Mouse (Mus musculus) layer of hippocampus, adult 11-12 months (tissue): ENCODE measurements around the gene Bicra.
A peak's percentile ranks its signal among the peaks of the same experiment; 100 is the strongest.

Experiments
- DNase-seq: peaks from one replicate; pipeline ENCODE4 v3.0.0; 2022; ENCODE audit warnings: low spot score

The Bicra gene

DNA sequence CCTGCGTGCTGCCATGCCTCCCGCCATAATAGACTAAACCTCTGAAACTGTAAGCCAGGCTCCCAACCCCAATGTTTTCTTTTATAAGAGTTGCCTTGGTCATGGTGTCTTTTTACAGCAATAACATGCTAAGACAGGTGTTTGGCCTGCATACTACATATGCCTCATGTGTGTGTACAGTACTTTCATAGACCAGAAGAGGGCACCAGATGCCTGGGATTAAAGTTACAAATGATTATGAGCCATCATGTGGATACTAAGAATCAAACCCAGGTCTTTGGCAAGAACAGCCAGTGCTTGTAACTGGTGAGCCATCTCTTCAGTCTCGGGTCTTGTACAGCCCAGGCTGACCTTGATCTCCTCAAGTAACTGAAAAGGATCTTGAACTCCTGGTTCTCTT, 78.0 kb downstream of the Bicra start:
- DNase-seq, result no peak

DNA sequence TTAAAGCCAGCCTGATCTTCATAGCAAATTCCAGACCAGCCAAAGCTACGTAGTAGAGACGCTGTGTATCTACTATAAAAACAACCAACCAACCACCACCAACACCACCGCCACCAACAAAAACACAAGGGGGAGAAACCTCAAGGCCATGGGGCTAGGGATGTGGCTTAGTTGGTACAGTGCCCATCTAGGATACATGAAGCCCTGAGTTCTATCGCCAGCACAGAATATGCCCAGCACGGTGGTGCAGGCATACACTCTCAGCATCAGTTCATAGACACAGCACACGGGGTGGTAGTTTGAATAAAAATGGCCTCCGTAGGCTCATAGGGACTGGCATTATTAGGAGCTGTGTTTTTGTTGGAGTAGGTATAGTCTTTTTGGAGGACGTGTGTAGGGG, 79.4 kb downstream of the Bicra start:
- DNase-seq, result no peak

DNA sequence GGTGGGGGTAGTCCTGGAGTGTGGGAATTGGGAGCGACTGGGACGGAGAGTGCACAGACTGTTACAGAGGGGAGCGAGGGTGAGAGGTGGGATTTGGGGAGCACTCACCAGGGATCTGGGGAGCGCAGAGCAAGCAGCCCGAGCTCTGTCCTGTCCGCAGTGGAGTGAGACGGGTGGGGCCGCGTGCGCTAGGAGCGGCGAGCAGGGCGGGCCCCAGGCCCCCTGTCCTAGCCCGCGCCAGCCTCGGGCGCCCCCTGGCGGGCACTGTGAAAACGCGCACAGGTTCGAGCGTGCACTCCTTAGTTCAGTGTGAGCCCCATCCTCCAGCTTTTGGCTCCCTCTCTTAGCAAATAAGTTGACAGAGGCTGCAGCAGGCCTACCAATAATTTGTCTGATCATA, 80.4 kb downstream of the Bicra start, which contains the start of gene Ehd2:
Ehd2 (minus strand) TSS at position 256 of the 400 bp plus-strand sequence.
- peak; percentile 60 for DNase-seq

DNA sequence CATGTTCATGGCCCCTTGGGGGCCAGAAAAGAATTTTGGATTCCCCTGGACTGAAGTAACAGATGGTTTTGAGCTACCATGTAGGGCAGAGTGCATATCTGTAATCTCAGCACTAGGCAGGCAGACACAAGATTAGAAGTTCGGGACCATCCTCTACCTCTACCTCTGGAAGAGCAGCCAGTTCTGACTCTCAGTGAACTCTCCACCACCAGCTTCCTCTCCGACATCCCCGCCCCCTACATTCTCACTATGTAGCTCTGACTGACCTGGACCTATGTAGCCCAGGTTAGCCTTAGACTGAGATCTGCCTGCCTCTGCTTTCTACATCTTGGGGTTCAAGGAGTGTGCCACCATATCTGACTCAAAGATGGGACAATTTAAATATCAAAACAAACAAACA, 81.2 kb downstream of the Bicra start:
- no peak for DNase-seq

DNA sequence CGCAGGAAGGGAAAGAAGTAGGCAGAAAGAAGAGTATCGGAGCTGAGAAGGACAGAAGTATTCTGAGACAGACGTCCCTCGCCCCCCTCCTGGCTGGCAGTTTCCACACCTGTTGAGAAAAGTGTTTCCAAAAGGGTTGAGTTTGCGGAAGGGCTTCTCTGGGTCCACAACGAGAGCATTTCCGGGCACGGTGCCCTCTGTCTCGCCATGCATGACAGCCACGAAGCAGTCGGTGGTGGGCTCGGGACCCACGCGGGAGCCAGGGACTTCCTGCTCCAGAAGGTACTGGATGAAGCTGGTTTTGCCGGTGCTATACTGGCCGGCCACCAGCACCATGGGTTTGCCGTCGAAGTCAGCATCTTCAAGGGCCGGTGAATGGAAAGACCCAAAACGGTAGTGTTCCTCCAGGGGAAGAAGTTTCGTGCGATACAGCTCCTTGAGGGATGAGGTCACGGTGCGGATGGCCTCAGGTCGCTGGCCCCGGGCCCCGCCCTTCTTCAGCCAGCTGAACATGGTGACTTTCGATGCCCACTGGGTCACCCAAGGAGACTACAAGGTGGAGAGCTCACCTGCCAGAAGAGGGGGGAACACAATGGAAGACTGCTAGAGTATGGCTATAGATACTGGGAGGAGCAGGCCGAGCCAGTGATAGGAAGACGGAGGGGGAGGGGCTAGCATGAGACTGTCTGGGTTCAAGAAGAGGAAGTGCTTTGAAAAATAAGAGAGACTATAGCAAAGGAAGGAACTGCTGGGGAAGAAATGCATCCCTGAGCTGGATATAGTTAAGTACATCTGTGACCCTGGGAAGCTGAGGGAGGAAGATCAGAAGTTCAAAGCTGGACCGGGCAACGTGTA, 83.7 kb downstream of the Bicra start:
- DNase-seq, result no peak

DNA sequence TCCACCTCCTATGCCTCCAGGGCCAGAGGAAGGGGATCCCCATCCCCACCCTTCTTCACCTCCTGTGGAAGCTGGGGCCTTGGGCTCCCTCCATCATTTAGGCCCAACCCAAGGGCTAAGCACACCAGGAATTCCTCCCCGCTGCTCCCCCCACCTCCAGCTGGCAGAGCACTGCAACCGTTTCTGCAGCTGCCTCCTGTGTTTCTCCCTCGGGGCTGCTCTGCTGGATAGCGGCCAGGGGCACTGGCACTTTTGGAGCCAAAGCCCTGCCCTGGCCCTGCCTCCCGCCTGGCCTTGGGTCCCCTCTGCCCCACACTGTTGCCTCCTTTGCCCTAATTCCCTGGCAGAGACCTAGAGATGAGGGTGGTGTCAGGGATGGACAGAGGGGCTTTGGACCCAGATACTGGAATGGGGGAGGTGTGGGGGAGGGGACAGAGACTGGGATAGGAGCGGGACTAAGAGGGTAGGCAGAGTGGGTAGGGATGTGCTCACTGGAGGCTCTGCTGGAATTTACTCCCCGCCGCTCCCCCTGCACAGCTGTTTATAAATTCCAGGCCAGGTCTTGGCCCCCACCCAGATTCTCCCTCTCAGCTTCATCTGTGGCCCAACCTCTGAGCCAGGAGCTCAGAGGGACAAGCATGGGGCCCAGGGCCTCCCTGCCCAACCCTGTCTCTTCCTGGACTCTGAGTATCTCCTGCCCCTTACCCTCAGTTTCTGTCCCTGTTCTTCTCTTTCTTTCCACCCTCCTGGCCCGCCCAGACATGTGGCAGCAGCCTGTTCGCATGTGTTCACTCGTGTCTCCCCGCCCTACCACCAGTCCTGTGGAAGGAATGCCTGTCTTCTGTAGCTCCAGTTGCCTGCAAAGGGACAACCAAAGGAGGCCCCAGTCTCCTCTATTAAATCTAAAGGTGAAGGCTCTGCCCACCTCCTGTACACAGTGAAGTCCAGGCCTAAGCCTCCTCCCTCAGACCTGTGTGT, 85.1 kb downstream of the Bicra start:
- peak; percentile 53 for DNase-seq

DNA sequence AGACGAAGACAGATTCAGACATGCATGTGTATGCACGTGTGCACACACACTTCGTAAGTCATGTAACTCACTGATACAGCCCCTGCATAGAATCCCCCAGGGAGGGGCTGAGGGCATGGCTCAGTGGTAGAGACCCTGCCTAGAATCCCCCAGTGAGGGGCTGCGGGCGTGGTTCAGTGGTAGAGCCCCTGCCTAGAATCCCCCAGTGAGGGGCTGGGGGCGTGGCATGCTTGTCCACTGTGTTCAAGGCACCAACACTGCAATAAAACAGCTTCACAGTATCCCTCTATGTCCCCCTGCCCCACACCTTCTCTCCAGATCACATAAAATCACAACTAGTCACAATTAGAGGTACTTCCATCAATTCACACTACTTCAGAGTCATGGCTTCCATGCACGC, 85.9 kb downstream of the Bicra start:
- no peak for DNase-seq

DNA sequence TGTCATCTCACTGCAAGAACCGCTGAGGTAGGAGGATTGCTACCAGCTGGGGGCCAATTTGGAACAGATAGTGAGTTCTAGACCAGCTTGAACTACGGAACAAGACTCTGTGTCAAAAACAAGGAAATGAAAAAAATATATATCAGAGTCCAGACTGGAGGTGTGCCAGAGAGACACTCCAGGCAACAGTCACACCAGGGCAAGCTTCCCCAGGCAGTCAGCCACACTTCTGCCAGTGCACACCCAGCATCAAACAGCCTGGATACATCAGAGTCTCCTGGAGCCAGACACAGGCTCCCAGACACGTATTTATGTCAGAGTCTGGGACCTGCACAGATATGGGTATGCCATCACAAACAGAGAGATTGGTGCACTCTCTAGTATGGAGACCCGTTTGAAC, 86.5 kb downstream of the Bicra start:
- no peak for DNase-seq

DNA sequence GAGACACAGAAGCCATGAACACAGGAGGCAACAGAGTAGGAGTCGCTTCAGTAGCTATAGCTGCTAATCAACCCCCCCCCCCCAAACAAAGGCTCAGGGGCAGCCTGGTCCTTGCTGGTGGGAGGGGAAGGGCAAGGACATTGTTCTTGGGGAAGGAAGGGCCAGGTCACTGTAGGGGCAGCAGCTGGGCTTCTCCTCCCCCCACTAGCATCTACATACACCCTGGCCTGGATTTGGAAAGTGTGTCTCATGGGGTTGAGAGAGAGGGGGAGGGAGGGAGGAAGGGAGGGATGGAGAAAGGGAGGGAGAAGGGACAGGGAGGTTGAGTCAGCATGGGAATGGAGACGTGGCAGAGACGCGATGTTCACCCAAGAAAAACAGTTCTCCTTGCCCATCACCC, 87.0 kb downstream of the Bicra start:
- DNase-seq, result no peak

DNA sequence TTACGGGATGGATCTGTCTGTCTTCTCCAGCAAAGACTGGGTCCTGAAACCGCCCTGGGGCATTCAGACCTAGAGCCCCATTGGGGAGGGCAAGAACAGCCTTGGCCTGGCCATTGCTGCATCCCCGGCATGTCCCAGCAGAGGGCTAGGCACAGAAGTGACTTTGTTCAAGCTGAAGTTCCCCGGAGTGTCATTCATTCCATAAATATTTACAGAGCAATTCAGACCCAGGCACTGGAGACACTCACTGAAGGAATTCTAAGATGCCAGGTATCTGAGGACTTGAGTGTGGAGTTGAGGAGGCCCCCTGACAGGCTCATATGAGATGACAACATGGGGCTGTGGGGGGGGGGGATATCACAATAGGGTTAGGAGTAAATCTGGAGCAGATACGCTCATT, 91.6 kb downstream of the Bicra start:
- DNase-seq, result no peak

DNA sequence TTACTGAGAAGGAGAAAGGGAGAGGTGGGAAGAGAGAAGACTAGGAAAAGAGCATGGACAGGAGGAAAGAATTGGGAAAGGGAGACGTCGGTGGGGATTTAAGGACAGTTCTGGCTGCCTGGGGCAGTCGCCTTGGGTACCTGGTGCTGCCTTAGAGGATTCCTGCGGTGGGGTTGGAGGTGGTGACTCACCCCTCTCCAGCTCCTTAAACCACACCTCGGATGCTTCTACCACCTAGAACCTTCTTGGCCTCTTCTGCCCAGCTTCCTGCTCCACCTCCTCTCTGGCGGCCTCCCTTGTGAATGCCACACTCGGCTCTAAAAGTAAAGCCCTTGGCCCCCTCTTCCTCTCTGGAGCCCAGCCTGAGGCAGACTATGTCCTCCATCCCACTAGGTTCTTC, 92.2 kb downstream of the Bicra start:
- DNase-seq, result no peak

DNA sequence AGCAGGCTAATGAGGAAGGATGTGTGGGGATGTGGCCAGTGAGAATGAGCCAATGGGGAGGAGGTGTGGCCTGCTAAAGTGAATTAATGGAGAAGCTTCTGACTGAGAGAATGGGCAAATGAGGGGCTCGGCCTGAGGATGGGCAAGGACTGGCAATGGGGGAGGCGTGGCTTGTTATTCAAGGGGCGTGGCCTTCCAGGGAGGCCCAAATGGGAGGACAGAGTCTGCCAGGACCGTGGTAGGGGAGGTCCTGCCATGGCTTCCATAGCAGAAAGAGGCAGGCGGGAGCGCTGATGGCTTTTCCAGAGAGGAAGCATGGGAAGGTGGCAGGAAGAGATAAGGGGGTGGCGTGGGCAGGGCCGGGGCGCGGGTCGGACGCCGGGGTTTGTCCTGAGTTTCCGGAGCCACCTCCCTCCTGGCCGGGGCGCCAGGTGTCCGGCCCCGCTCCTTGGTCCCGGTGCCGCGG, 92.7 kb downstream of the Bicra start:
- no peak for DNase-seq

DNA sequence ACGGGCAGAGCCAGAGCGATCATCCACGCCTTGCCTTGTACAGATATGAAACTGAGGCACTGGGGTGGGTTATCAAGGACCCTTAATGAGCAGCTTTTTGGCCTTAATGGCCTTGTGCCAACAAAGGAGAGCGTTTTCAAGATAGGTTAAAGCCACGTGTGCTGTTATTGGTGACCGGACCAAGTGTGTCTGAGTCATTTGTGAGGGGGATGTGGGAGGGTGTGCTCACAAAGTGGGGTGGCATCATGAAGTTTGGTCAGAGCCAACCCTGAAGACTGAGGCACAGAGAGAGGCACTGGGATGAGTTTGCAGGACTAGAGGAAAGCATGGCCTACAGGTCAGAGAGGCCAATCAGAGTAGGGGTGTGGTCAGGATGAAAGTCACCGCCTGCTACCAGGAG, 93.3 kb downstream of the Bicra start:
- no peak for DNase-seq

DNA sequence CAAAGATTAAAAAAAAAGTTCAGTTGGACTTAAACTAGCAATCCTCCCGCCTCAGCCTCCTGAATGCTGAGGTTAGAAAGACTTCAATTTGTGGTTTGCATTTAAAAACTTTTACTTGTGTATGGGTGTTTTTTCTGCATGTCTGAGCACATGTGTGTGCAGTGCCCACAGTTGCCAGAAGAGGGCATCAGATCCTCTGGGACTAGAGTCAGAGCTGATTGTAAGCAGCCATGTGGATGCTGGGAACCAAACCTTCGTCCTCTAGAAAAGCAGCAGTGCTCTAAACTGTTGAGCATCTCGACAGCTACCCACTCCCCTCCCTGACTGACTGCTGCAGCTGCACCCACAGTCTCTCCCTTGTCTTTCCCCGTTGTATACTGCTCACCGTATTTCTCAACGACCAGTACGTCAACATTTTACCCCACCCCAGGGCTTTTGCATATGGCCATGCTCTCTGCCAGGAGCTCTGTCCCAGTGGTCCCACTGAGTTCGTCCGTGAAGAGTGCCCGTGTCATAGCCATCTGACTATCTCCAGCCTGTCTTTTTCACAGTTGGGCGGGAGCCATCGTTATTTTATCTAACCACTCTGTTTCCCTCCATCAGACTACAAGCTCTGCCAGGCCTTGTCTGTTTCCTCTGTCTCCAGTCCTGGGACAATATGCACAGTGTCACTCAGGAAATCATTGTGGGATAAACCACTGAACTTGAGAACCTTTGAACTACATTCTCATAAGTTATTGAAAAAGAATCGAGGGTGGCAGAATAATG, 94.2 kb downstream of the Bicra start:
- no peak for DNase-seq

DNA sequence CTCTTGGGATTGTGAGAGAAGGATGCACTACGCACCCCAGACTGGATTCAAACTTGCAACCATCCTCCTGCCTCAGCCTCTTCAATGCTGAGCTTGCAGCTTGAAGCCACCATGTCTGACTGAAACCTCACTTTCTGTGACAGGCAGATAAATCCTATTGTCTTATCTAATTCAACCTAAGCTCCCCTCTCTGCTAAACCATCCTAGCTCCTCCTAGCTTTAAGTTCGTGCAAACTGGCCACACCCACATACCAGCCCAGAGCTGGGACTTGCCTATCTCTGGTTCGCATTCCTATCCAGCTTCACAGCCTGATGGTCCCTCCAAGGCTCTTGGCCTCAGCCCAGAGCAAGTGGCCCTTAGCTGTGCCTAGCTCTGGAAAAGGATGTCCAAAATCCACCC, 95.3 kb downstream of the Bicra start:
- no peak for DNase-seq

DNA sequence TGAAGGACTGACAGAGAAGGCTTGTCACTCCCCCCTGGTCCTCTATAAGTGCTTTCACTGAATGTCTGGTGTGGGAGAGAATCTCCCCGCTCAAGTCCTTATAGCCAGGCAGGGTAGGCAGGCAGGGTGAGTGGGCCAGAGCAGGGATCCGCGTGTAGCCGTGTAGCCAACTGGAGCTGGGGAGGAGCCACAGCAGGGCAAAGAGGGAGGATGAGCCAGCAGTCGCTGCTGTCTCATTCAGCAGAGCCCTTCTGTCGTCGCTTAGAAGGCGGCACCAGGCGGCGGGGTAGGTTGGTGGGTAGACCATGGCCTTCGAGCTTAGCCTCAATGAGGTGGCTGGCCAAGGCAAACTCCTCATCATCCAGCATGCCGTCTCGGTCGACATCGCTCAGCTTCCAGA, 97.7 kb downstream of the Bicra start:
- no peak for DNase-seq

DNA sequence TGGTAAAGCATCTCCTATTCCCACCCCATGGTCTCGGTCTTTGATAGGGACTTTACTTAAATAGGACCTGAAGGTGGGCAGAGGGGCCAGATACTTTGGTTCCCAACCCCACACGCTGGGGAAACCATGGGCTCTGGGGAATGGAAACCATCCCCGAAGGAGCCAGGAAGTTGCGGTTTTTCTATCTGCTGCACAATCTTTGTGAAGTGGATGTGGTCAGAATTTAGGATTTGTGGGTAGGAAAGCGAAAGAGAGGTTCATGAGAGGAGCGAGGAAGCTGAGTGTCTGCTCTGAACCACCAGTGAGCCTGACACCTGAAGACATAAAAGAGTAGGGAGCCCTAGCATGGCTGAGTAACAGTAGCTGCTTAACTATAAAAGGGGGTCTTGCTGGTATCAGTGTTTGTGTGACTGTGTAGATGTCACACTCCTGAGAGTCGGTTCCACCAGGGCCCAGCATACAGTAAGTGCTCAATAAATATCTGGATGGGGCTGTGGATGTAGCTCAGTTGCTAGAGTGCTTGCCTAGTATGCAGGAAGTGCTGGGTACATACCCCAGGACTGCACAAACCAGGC, 98.4 kb downstream of the Bicra start:
- no peak for DNase-seq

DNA sequence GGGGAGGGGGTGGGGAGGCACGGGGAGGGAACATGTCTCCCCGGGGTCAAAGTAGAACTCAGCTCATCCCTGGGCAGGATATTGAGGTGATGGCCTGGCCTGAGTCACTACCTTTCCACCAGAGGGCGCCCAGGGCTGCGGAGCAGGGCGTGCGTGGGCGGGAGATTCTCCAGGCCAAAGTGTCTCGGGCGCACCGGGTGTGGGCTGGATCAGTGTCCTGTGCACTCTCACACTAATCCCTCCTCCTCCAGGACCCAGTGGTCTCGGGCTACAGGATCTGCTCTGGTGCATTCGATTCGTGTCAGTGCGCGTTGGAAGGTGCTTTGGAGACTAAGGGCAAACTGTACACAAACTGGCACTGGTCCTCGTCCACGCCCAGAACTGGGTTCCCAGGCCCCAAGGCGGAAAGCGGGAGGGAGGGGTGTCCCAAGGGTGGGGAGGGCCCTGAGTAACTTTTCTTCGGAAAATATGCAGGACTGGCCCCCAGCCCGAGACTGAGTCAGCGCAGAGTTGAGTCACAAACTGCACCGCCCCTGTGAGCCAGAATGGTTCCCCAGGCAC, 99.3 kb downstream of the Bicra start:
- DNase-seq, result peak; percentile 79

DNA sequence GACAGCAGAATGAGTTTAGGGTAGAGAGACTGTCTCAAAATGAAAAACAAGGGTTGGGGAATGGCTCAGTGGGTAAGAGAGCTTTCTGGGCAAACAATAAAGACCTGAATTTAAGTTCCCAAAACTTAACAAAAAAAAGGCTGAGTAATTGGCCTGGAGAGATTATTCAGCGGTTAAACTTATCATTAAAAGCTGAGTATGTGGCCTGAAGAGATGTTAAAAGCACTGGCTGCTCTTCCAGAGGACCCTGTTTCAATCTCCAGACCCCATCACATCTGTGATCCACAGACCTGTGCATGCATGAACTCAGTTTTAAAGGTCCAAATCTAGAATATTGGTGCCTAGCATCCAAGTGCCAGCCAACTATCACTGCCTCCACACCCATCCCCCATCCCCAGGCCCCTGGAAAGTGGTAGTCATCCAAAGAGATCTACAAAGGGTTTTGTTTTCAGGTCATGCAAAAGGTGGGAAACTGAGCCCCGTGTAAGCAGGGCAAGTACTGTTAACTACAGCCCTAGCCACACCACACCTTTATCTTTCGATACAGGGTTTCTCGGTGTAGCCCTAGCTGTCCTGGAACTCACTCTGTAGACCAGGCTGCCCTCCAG, 100.0 kb downstream of the Bicra start:
- no peak for DNase-seq

DNA sequence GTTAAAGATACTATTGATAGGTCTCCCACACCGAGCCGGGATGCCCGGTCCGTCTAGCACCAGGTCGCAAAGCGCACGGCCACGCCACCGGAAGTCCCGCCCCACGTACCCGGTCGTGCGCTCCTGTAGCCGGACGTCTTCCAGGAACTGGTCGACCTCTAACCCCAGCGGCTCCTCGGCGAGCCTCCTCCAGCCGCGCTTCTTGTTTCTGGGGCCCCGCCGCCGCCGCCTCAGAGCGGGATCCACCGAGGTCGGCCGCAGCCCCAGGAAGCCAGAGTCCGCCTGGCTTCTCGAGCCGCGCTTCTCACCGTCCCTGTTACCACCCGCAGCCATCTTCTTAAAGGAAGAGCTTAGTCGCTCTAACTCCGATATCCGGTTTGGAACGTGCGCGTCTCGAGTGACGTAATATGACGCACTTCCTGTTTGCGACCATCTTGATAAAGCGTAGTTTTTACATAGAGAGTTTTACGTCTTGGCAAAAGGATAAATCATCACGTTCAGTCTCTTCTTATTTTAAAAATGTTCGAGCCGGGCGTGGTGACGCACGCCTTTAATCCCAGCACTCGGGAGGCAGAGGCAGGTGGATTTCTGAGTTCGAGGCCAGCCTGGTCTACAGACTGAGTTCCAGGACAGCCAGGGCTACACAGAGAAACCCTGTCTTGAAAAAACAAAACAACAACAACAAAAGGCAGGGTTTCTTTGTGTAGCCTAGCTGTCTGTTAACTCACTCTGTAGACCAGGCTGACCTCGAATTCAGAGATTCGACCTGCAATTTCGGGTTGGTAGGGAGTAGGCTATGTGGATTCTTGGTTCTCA, 101.8 kb downstream of the Bicra start, which contains the start of gene Nop53:
Nop53 (minus strand) TSS at position 354 of the 816 bp plus-strand sequence.
- DNase-seq, result peak; percentile 97
